Mouse (Mus musculus): ENCODE data around the gene Slc31a2. TPM values are rescaled to one million over a fixed set of nuclear protein-coding genes. Genes with fewer than 3 reads are reported as not detected.

Slc31a2 gene
- polyA plus RNA-seq, 1 experiment from 2014 or later: 12.6 TPM

- H3K9me3 ChIP-seq (ENCODE audit: control insufficient read depth, low read length): no peaks in the 10 kb centered on the region
- peaks cover 88% of the 10 kb centered on the region for H3K36me3 ChIP-seq (replicated peaks; ENCODE audit: control insufficient read depth, insufficient read depth)
- DNase-seq (ENCODE audit: low spot score) (no peak), ATAC-seq (ENCODE audit: low FRiP score) (no peak)
- no peak overlapping the region for H3K4me2 ChIP-seq (replicated peaks)
- H3K9ac ChIP-seq: no peak overlapping the region
- H3K27ac ChIP-seq: no peak overlapping the region
- H3K4me3 ChIP-seq (replicated peaks; ENCODE audit: low read length): no peak overlapping the region
- no peaks in the 10 kb centered on the region for H3K27me3 ChIP-seq (ENCODE audit: control insufficient read depth, insufficient read depth, low read length)
- 92% methylated on average over 6 of the region's 6 CpGs for WGBS
- no peaks in the 10 kb centered on the region for H3K4me1 ChIP-seq (replicated peaks; ENCODE audit: control insufficient read depth, insufficient read depth, low read length)
Measured at GRCm38 (mm10) chr4:62328941-62329660, 66.7 kb downstream of the Slc31a2 start.

DNA sequence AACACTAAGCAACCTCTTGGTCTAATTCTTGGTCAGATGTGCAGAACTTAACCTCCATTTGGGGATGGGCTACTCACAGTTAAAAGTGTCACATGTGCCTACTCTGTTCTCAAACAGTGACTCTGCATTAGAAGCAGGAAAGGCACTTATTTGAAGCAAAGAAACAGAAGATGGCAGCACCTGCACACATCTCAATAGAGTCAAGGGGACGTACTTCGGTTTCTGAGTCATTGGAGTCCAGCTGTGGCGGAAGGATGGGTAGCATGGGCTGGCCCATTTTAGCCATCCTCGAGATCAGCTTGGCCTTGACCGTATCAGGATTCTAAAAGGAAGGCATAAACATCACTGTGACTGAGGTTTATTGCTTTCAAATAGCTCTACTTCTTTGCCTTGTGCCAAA, 69.6 kb downstream of the Slc31a2 start:
- no peak overlapping the region for H3K4me3 ChIP-seq (replicated peaks; ENCODE audit: low read length)
- no peaks in the 10 kb centered on the region for H3K4me1 ChIP-seq (replicated peaks; ENCODE audit: control insufficient read depth, insufficient read depth, low read length)
- WGBS: 87% methylated on average over 5 of the region's 5 CpGs
- H3K36me3 ChIP-seq (replicated peaks; ENCODE audit: control insufficient read depth, insufficient read depth): peaks cover 85% of the 10 kb centered on the region
- no peak overlapping the region for H3K4me2 ChIP-seq (replicated peaks)
- DNase-seq (ENCODE audit: low spot score) (no peak), ATAC-seq (ENCODE audit: low FRiP score) (no peak)
- no peak overlapping the region for H3K9ac ChIP-seq
- H3K27ac ChIP-seq: no peak overlapping the region
- H3K9me3 ChIP-seq (ENCODE audit: control insufficient read depth, low read length): no peaks in the 10 kb centered on the region
- H3K27me3 ChIP-seq (ENCODE audit: control insufficient read depth, insufficient read depth, low read length): no peaks in the 10 kb centered on the region

DNA sequence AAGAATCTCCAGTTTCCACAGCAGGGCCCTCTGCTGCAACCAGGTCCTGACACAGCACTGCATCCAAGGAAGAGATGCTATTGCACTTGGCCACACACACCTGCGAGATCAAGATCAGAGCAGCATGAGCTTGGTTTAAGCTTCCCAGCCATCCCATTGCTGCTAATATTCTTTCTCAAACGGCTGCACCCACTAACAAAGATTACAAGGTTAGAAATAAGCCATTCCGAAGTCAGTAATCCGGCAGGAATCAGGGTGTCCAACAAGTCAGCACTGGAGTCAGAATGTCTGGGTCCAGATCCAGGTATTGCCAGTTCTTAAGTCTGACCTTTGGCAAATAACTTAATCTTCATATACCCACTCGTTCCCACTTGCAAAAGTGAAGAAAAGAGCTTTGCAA, 76.2 kb downstream of the Slc31a2 start:
- Histone ChIP-seq H3K9me3 (ENCODE audit: control insufficient read depth, low read length) (no peaks in the 10 kb centered on the region), H3K27ac (no peak overlapping the region), H3K27me3 (ENCODE audit: control insufficient read depth, insufficient read depth, low read length) (no peaks in the 10 kb centered on the region), H3K4me3 (replicated peaks; ENCODE audit: low read length) (no peak overlapping the region), H3K36me3 (replicated peaks; ENCODE audit: control insufficient read depth, insufficient read depth) (peaks cover 72% of the 10 kb centered on the region), H3K4me2 (replicated peaks) (no peak overlapping the region), H3K9ac (no peak overlapping the region), H3K4me1 (replicated peaks; ENCODE audit: control insufficient read depth, insufficient read depth, low read length) (no peaks in the 10 kb centered on the region)
- 92% methylated on average over 5 of the region's 5 CpGs for WGBS
- ATAC-seq (ENCODE audit: low FRiP score) (no peak), DNase-seq (ENCODE audit: low spot score) (no peak)

- 100% methylated on average over 1 of the region's 1 CpGs for WGBS
- no peak for ATAC-seq (ENCODE audit: low FRiP score)
- H3K27me3 ChIP-seq (ENCODE audit: control insufficient read depth, insufficient read depth, low read length): no peaks in the 10 kb centered on the region
- no peak overlapping the region for H3K9ac ChIP-seq
- no peaks in the 10 kb centered on the region for H3K4me1 ChIP-seq (replicated peaks; ENCODE audit: control insufficient read depth, insufficient read depth, low read length)
- no peaks in the 10 kb centered on the region for H3K9me3 ChIP-seq (ENCODE audit: control insufficient read depth, low read length)
- no peak overlapping the region for H3K4me3 ChIP-seq (replicated peaks; ENCODE audit: low read length)
- peaks cover 62% of the 10 kb centered on the region for H3K36me3 ChIP-seq (replicated peaks; ENCODE audit: control insufficient read depth, insufficient read depth)
- no peak overlapping the region for H3K4me2 ChIP-seq (replicated peaks)
- no peak for DNase-seq (ENCODE audit: low spot score)
- no peak overlapping the region for H3K27ac ChIP-seq
Measured at GRCm38 (mm10) chr4:62344000-62344399, 81.6 kb downstream of the Slc31a2 start.

DNA sequence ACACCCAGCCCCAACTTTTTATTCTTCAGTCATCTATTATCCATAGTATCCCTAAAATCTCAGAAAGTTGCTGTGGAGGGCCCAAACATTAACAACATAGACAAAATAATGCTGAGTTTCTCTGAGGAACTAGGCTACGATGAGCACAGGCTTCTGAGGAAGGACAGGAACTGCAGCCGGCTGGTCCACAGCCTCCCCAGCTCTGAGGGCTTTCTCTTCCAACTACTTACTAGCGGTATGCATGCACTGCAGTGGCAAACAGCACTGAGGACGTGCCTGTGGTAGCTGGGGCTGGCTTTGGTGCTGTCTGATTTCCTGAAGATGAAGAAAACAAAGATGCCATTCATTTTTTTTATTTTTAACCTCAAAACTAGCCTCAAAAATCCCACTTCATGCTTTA, 83.5 kb downstream of the Slc31a2 start:
- ATAC-seq (ENCODE audit: low FRiP score) (no peak), DNase-seq (ENCODE audit: low spot score) (no peak)
- Histone ChIP-seq H3K4me2 (replicated peaks) (no peak overlapping the region), H3K9ac (no peak overlapping the region), H3K27me3 (ENCODE audit: control insufficient read depth, insufficient read depth, low read length) (no peaks in the 10 kb centered on the region), H3K9me3 (ENCODE audit: control insufficient read depth, low read length) (no peaks in the 10 kb centered on the region), H3K27ac (no peak overlapping the region), H3K36me3 (replicated peaks; ENCODE audit: control insufficient read depth, insufficient read depth) (peaks cover 46% of the 10 kb centered on the region), H3K4me3 (replicated peaks; ENCODE audit: low read length) (no peak overlapping the region), H3K4me1 (replicated peaks; ENCODE audit: control insufficient read depth, insufficient read depth, low read length) (no peaks in the 10 kb centered on the region)
- 83% methylated on average over 4 of the region's 4 CpGs for WGBS

- WGBS: 84% methylated on average over 9 of the region's 9 CpGs
- Histone ChIP-seq H3K4me2 (replicated peaks) (no peak overlapping the region), H3K4me1 (replicated peaks; ENCODE audit: control insufficient read depth, insufficient read depth, low read length) (no peaks in the 10 kb centered on the region), H3K36me3 (replicated peaks; ENCODE audit: control insufficient read depth, insufficient read depth) (peaks cover 47% of the 10 kb centered on the region), H3K9me3 (ENCODE audit: control insufficient read depth, low read length) (no peaks in the 10 kb centered on the region), H3K4me3 (replicated peaks; ENCODE audit: low read length) (no peak overlapping the region), H3K27me3 (ENCODE audit: control insufficient read depth, insufficient read depth, low read length) (no peaks in the 10 kb centered on the region), H3K9ac (no peak overlapping the region), H3K27ac (0 out of 2 replicates have a peak overlapping the region, but pooled peaks have one; percentile 26)
- ATAC-seq (ENCODE audit: low FRiP score) (no peak), DNase-seq (ENCODE audit: low spot score) (no peak)
Measured at GRCm38 (mm10) chr4:62347605-62348328, 85.4 kb downstream of the Slc31a2 start.

Other genes starting within 250 kb of the Slc31a2 start
- not detected in 2 replicates for gene Mup20, start 208.4 kb upstream of the Slc31a2 start, polyA plus RNA-seq (2014; fragmentation: Nextera tagmentation; extraction: Ambion mirVana)
- not detected in 2 replicates for gene Mup3, start 175.2 kb upstream of the Slc31a2 start, polyA plus RNA-seq (2014; fragmentation: Nextera tagmentation; extraction: Ambion mirVana)
- not detected in 2 replicates for gene Mup21, start 111.7 kb upstream of the Slc31a2 start, polyA plus RNA-seq (2014; fragmentation: Nextera tagmentation; extraction: Ambion mirVana)
- gene Zfp37, start 31.5 kb upstream of the Slc31a2 start, polyA plus RNA-seq (2014; fragmentation: Nextera tagmentation; extraction: Ambion mirVana): 32.7 and 33.3 TPM in 2 replicates
- gene Fkbp15, start 98.0 kb downstream of the Slc31a2 start, polyA plus RNA-seq (2014; fragmentation: Nextera tagmentation; extraction: Ambion mirVana): 23.5 and 24.3 TPM in 2 replicates
- 47.1 and 48.9 TPM in 2 replicates for gene Slc31a1, start 98.2 kb downstream of the Slc31a2 start, polyA plus RNA-seq (2014; fragmentation: Nextera tagmentation; extraction: Ambion mirVana)
- gene Cdc26, start 146.1 kb downstream of the Slc31a2 start, polyA plus RNA-seq (2014; fragmentation: Nextera tagmentation; extraction: Ambion mirVana): 83.1 and 95.1 TPM in 2 replicates
- gene Prpf4, start 146.2 kb downstream of the Slc31a2 start, polyA plus RNA-seq (2014; fragmentation: Nextera tagmentation; extraction: Ambion mirVana): 15.0 and 16.1 TPM in 2 replicates
- gene Rnf183, start 172.7 kb downstream of the Slc31a2 start, polyA plus RNA-seq (2014; fragmentation: Nextera tagmentation; extraction: Ambion mirVana): not detected in 2 replicates
- 9.8 and 13.5 TPM in 2 replicates for gene Wdr31, start 208.3 kb downstream of the Slc31a2 start, polyA plus RNA-seq (2014; fragmentation: Nextera tagmentation; extraction: Ambion mirVana)
- 0.86 and 1.2 TPM in 2 replicates for gene Bspry, start 217.5 kb downstream of the Slc31a2 start, polyA plus RNA-seq (2014; fragmentation: Nextera tagmentation; extraction: Ambion mirVana)
- gene Hdhd3, start 240.9 kb downstream of the Slc31a2 start, polyA plus RNA-seq (2014; fragmentation: Nextera tagmentation; extraction: Ambion mirVana): 11.7 and 13.3 TPM in 2 replicates